Mouse (Mus musculus) heart, embryonic 15.5 days (tissue): ENCODE measurements at regions not wholly inside any gene's neighbourhood (a gene's known extent, or its start where the extent isn't known, plus 50 kb on each side); places are given as distances from the start of the nearest gene placed in this dataset.

Experiments used
- ATAC-seq: fragments of 200-750 bp; cut with Nextera tagmentation; replicated peaks from 2 replicates; pipeline ENCODE4 v1.8.0; 2017; ENCODE audit warnings: low read depth, moderate TSS enrichment; ENCODE audit not compliant: insufficient number of reproducible peaks, insufficient read depth, low FRiP score
- H3K27ac ChIP-seq: fragments of 300-500 bp; sonication (generic); 2 replicates; pipeline ENCODE4 v1.5.1; 2015; ENCODE audit warnings: mild to moderate bottlenecking, inconsistent platforms
- H3K27me3 ChIP-seq: fragments of 300-500 bp; sonication (generic); 2 replicates; pipeline ENCODE4 v1.6.1; 2015; ENCODE audit warnings: inconsistent platforms
- H3K36me3 ChIP-seq: fragments of 300-500 bp; sonication (generic); 2 replicates; pipeline ENCODE4 v1.6.1; 2015; ENCODE audit warnings: mild to moderate bottlenecking, inconsistent platforms
- H3K4me1 ChIP-seq: fragments of 300-500 bp; sonication (generic); replicated peaks from 2 replicates; pipeline ENCODE4 v1.6.1; 2015; ENCODE audit warnings: inconsistent platforms
- H3K4me2 ChIP-seq: fragments of 300-500 bp; sonication (generic); 2 replicates; pipeline ENCODE4 v1.6.1; 2015; ENCODE audit warnings: inconsistent platforms, mild to moderate bottlenecking, moderate library complexity
- H3K4me3 ChIP-seq: fragments of 300-500 bp; sonication (generic); 2 replicates; pipeline ENCODE4 v1.5.1; 2015; ENCODE audit warnings: mild to moderate bottlenecking, inconsistent platforms
- H3K9ac ChIP-seq: fragments of 300-500 bp; sonication (generic); 2 replicates; pipeline ENCODE4 v1.6.1; 2015; ENCODE audit warnings: mild to moderate bottlenecking, inconsistent platforms
- H3K9me3 ChIP-seq: fragments of 300-500 bp; sonication (generic); replicated peaks from 2 replicates; pipeline ENCODE4 v1.6.1; 2016; ENCODE audit warnings: inconsistent platforms
- WGBS: fragments of 180-500 bp; shearing (Covaris S2); methylation state at CpG from one replicate; pipeline ENCODE4 v1.1.7; 2015; ENCODE audit warnings: mixed read lengths; 5-methylcytosine and 5-hydroxymethylcytosine counted together

GRCm38 (mm10) chr1:61552577-61553517 is 85.8 kb upstream of the Pard3b start:
- Histone ChIP-seq H3K9me3 (no peaks in the 10 kb centered on the region), H3K4me3 (no peak overlapping the region), H3K4me1 (no peaks in the 10 kb centered on the region), H3K27ac (no peak overlapping the region), H3K4me2 (peak overlapping the region; percentile 21; the same call in 1 of the 2 replicates), H3K27me3 (no peaks in the 10 kb centered on the region), H3K9ac (no peak overlapping the region), H3K36me3 (no peaks in the 10 kb centered on the region)
- WGBS: 67% methylated on average over 21 of the region's 21 CpGs
- ATAC-seq: no peak

GRCm38 (mm10) chr1:61559514-61559913 is 79.1 kb upstream of the Pard3b start:
- Histone ChIP-seq H3K4me1 (no peaks in the 10 kb centered on the region), H3K4me3 (no peak overlapping the region), H3K9me3 (no peaks in the 10 kb centered on the region), H3K4me2 (no peak overlapping the region), H3K27ac (no peak overlapping the region), H3K36me3 (no peaks in the 10 kb centered on the region), H3K27me3 (no peaks in the 10 kb centered on the region), H3K9ac (no peak overlapping the region)
- 75% methylated on average over 2 of the region's 2 CpGs for WGBS
- ATAC-seq: no peak

- no peak for ATAC-seq
- H3K9ac ChIP-seq: no peak overlapping the region
- H3K27me3 ChIP-seq: no peaks in the 10 kb centered on the region
- H3K27ac ChIP-seq: no peak overlapping the region
- no peaks in the 10 kb centered on the region for H3K4me1 ChIP-seq
- H3K4me3 ChIP-seq: no peak overlapping the region
- WGBS: 70% methylated on average over 2 of the region's 2 CpGs
- no peak overlapping the region for H3K4me2 ChIP-seq
- H3K36me3 ChIP-seq: no peaks in the 10 kb centered on the region
- no peaks in the 10 kb centered on the region for H3K9me3 ChIP-seq
Measured at GRCm38 (mm10) chr1:61562091-61562490, 76.5 kb upstream of the Pard3b start.

- 63% methylated on average over 4 of the region's 4 CpGs for WGBS
- no peaks in the 10 kb centered on the region for H3K36me3 ChIP-seq
- no peak overlapping the region for H3K4me3 ChIP-seq
- no peaks in the 10 kb centered on the region for H3K9me3 ChIP-seq
- no peaks in the 10 kb centered on the region for H3K4me1 ChIP-seq
- no peaks in the 10 kb centered on the region for H3K27me3 ChIP-seq
- ATAC-seq: no peak
- H3K9ac ChIP-seq: no peak overlapping the region
- no peak overlapping the region for H3K27ac ChIP-seq
- H3K4me2 ChIP-seq: no peak overlapping the region
Measured at GRCm38 (mm10) chr1:61565471-61565870, 73.2 kb upstream of the Pard3b start.

GRCm38 (mm10) chr1:61574276-61574675 is 64.3 kb upstream of the Pard3b start:
- Histone ChIP-seq H3K9ac (no peak overlapping the region), H3K27ac (no peak overlapping the region), H3K36me3 (no peaks in the 10 kb centered on the region), H3K4me3 (no peak overlapping the region), H3K9me3 (no peaks in the 10 kb centered on the region), H3K4me1 (no peaks in the 10 kb centered on the region), H3K27me3 (no peaks in the 10 kb centered on the region), H3K4me2 (no peak overlapping the region)
- WGBS: 73% methylated on average over 2 of the region's 2 CpGs
- no peak for ATAC-seq

- WGBS: 86% methylated on average over 4 of the region's 4 CpGs
- Histone ChIP-seq H3K27ac (no peak overlapping the region), H3K4me1 (no peaks in the 10 kb centered on the region), H3K27me3 (no peaks in the 10 kb centered on the region), H3K9me3 (no peaks in the 10 kb centered on the region), H3K36me3 (no peaks in the 10 kb centered on the region), H3K9ac (no peak overlapping the region), H3K4me2 (no peak overlapping the region), H3K4me3 (no peak overlapping the region)
- ATAC-seq: no peak
Measured at GRCm38 (mm10) chr1:61576758-61577157, 61.9 kb upstream of the Pard3b start.

GRCm38 (mm10) chr1:61587251-61587650 is 51.4 kb upstream of the Pard3b start:
- no peak for ATAC-seq
- H3K36me3 ChIP-seq: no peaks in the 10 kb centered on the region
- no peaks in the 10 kb centered on the region for H3K4me1 ChIP-seq
- H3K27ac ChIP-seq: no peak overlapping the region
- H3K9me3 ChIP-seq: no peaks in the 10 kb centered on the region
- H3K4me3 ChIP-seq: no peak overlapping the region
- H3K4me2 ChIP-seq: no peak overlapping the region
- H3K9ac ChIP-seq: no peak overlapping the region
- 76% methylated on average over 8 of the region's 8 CpGs for WGBS
- H3K27me3 ChIP-seq: no peaks in the 10 kb centered on the region
